Mouse (Mus musculus): ENCODE results near the gene Exd2.

DNA sequence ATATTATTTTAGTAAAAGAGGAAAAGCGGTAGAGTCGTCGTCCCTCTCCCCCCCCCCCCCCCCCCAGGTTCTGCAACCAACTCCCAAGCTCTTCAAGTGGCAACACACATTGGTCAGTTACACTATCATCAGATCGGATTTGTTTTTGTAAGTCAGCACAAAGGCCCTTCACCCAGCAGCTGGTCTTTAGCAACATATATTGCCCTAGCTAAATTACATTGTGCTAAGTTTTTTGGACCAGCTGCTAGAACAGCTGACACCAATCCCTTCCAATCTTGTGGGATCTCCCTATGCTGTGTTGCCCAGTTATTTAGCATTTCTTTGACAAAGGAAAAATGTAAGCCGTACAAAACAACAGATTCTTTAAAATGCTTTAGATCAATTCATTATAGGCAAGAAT lies 4.9 kb upstream of the Exd2 start:
- TF ChIP-seq GATA1 (IDR thresholded peaks at IDR 0.05; ENCODE audit: low read length) (no peak), TAL1 (IDR thresholded peaks at IDR 0.05; ENCODE audit: low read length) (no peak)

Data from erythroblast, embryonic 14.5 days (primary cell).